Mouse (Mus musculus) kidney, postnatal 36 days (tissue): ENCODE results near the gene Adrb1.
A peak's percentile ranks its signal among the peaks of the same experiment; 100 is the strongest.

ENCODE experiments used
- DNase-seq, 2 experiments: peaks; one replicate each; pipeline ENCODE4 v3.0.0; 2021 to 2022; ENCODE audit warnings: mixed read lengths in 2 of 2

Adrb1 gene

GRCm38 (mm10) chr19:56703238-56704097 lies 18.5 kb upstream of the Adrb1 start:
- peak; percentile 37 for DNase-seq

DNA sequence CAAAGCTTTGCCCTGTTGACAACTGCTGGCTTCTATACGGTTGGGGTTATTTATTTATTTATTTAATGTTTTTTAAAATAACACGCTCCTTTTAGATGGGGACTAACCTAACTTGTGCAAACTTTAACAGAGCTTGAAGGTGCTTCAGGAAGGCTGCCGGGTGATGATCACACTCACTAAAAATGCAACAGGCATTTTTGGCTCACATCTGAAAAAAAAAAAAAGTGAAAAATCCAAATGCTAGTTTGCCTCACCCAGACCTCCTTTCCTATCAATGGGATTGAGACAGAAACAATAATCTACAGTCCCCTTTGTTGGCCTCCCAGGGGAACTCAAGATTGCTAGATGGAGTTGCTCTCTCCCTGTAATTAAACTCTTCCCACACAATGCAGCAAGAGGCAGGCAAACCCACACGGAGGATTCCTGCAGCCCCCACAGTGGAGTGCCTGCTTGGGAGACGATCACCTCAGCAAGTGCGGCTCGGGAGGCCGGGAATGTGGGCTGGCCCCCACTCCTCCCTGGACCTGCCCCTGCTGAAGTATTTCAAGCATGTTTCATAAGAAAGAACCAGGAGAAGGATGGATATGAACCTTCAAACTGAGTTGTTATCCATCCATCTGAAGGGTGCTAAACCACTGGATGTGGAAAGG lies 16.8 kb upstream of the Adrb1 start:
- no peak for DNase-seq

DNA sequence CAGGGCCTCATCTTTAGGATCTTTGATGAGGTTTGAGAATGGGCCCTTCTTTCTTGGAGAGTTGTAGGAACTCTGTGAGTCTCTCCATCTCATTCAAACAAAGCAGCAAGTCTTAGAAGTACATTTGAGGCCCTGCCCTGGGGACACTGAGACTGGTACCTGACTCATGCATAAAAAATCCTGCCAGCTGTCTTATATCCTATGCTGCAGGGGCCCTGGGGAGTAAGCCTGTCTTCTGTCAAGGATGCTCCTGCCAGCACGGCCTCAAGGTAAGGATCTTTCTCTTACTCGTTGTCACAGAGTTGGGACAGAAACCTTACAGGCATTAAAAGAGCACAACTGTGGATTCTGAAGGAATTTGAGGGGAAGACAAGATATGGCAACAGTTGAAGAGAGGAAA lies 13.2 kb upstream of the Adrb1 start:
- DNase-seq: no peak

DNA sequence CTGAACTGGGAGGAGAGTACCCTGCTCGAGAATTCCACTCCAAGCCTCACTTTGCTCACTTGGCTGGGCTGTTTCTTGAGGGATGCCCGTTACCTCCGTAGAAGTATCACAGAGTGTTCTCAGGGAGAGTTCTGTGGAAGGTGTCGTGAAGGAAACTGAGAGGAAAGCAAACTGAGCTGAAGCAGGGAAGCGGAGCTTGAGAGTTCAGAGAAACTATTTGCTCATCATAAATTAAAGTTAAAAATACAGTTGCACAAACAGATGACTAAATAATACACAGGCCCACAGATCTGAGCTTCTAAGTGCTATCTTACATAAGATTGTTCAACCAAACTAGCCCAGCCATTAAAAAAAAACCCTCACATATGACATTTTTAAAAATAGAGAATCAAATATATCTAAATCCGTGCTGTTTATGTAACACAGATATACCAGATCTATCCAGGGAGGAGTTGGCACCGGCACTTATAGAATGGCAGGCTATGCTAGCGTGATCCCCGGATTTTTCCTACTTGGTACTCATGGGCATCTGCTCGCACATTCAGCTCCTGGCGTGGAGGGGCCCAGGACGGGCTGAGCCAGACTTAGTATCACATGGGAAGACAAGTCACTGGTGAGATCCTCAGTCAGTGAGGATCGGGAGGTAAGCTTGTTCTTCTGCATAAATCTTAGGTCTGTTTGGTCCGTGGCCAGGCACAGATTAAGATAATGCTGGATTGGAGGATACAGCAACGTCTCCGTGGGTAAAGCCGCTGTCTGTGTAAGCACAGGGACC lies 11.7 kb upstream of the Adrb1 start:
- DNase-seq: no peak

DNA sequence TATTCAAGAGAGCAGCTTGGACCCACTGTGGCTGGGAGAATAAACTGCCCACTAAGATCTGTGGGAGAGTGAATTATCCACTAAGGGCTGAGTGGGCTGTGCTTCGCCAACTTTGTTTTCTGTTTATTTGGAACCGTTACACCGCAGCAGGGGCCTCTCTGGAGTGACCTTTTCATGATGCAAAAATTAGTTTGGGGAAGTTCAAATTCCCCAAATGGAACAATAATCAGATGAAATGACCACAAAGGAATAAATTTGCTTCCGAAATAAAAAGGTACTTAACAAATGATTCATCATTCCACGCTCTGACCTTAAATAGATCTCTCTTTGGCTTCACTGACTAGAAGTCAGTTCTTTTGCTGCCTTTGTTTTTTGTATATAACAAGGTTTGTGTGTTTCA lies 8.4 kb upstream of the Adrb1 start:
- no peak for DNase-seq

GRCm38 (mm10) chr19:56714661-56715170 lies 7.3 kb upstream of the Adrb1 start:
- no peak for DNase-seq

DNA sequence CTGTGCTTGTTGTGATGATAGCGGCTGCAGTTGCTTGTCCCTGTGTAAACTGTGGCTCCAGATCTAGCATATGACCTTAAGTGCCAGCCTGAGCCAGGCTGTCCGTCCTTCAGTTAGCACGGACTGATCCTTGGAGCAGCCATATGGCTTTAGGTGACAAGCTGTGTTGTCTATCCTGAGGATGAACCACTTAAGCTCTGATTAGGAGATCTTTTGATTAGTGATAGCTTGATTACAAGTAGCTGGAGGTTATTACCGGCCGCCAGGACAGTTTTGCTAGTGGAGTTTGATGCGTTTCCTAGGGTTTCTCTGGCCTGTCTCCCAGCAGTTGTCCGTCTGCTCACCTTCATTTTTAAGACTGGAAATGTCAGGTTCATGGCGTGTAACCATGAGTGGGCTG lies 4.0 kb upstream of the Adrb1 start:
- DNase-seq: no peak

GRCm38 (mm10) chr19:56720882-56721281 lies 1.1 kb upstream of the Adrb1 start:
- no peak for DNase-seq

DNA sequence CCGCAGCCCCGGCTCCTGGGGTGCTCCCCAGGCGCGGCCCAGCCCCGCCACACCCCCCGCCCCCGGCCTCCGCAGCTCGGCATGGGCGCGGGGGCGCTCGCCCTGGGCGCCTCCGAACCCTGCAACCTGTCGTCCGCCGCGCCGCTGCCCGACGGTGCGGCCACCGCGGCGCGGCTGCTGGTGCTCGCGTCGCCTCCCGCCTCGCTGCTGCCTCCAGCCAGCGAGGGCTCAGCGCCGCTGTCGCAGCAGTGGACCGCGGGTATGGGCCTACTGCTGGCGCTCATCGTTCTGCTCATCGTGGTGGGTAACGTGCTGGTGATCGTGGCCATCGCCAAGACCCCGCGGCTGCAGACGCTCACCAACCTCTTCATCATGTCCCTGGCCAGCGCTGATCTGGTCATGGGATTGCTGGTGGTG lies 300 bp downstream of the Adrb1 start:
- no peak for DNase-seq

DNA sequence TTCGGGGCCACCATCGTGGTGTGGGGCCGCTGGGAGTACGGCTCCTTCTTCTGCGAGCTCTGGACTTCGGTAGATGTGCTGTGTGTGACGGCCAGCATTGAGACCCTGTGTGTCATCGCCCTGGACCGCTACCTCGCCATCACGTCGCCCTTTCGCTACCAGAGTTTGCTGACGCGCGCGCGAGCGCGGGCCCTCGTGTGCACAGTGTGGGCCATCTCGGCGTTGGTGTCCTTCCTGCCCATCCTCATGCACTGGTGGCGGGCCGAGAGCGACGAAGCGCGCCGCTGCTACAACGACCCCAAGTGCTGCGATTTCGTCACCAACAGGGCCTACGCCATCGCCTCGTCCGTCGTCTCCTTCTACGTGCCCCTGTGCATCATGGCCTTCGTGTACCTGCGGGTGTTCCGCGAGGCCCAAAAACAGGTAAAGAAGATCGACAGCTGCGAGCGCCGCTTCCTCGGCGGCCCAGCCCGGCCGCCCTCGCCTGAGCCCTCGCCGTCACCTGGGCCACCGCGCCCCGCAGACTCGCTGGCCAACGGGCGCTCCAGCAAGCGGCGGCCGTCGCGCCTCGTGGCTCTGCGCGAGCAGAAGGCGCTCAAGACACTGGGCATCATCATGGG lies 822 bp downstream of the Adrb1 start:
- peak in 1 of 2 experiments; percentile 33 for DNase-seq

GRCm38 (mm10) chr19:56723331-56724125 lies 1.5 kb downstream of the Adrb1 start:
- peak; percentile 38 to 67 for DNase-seq

DNA sequence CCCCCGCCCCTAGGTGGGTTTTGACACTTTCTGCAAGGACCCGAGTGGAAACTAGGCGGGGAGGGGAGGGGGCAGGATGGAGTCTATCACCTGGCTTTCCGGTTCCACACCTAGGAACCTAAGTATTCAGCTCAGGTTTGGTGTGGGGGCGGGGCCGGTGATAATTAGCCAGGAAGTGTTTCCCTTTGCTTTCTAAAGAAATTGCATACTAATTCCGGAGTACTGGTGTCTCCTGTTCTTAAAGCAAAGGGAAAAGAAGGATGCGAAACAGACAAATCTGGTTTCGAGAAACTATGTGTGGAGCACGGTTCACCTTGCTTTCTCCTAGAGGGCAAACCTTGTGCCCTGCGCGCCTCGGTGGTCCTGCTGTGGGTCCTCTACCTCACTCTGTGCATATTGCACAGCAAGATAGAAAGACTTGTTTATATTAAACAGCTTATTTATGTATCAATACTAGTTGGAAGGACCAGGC lies 2.2 kb downstream of the Adrb1 start:
- peak; percentile 41 to 63 for DNase-seq

- DNase-seq: no peak
Measured at GRCm38 (mm10) chr19:56727170-56727877, 5.3 kb downstream of the Adrb1 start.

- DNase-seq: no peak
Measured at GRCm38 (mm10) chr19:56734033-56734572, 12.1 kb downstream of the Adrb1 start.

GRCm38 (mm10) chr19:56735747-56736146 lies 13.7 kb downstream of the Adrb1 start:
- DNase-seq: no peak

- DNase-seq: no peak
Measured at GRCm38 (mm10) chr19:56736287-56736686, 14.3 kb downstream of the Adrb1 start.

DNA sequence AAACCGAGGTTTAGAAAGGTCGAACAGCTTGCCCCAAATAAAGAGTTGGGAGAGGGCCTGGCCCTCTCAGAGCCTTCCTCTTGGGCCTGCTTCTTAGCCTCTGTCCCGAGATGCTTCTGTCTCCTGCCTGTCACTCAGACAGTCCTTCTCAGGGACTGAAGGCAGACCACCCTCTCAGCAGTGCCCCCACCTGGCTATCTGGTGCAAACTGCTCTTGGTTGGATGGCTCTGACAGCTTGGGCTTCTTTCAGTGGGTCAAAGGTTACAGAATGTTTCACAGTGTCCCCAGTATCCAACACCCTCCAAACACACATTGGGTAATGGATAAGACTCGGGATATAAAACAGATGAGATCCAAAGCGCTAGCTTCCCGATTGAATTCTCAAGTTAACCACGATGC lies 23.1 kb downstream of the Adrb1 start:
- DNase-seq: peak in 1 of 2 experiments; percentile 23

- DNase-seq: peak in 1 of 2 experiments; percentile 26
Measured at GRCm38 (mm10) chr19:56745528-56745927, 23.5 kb downstream of the Adrb1 start.

DNA sequence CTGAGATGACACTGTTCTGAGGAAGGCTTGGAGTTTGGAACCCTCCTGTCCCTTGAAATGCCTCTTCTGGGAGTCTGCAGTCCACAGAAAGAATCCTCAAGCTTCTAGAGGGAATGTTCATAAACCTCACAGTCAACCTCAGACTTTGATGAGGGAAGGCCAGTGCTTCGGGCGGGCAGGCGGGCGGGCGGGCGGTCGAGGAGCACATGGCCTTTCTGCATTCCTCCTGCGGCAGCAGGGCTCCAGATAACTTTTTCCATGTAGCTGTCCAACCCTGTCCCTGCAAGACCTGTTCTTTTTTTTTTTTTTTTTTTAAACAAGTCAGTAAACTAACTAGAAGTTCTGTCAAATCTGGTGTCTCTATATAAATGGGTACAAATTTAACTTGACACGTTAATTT lies 24.6 kb downstream of the Adrb1 start:
- DNase-seq: no peak

DNA sequence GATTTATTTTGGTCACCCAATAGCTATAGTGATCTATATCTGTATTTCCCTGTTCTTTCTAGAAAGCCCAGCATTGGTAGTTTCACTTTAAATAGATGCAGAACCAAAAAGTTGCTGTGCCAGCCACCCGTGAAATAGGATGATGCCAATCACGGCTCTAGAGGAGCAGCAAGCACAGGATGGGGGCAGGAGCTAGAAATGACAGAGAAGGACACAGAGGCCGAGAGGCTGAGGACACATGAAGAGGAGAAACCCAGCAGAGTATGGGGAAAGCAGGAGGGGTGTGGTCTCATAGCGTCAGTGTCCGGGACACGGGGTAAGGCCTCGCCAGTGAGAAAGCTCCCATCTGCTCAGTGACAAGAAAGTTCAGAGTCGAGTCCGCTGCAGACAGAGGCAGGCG lies 25.9 kb downstream of the Adrb1 start:
- no peak for DNase-seq

DNA sequence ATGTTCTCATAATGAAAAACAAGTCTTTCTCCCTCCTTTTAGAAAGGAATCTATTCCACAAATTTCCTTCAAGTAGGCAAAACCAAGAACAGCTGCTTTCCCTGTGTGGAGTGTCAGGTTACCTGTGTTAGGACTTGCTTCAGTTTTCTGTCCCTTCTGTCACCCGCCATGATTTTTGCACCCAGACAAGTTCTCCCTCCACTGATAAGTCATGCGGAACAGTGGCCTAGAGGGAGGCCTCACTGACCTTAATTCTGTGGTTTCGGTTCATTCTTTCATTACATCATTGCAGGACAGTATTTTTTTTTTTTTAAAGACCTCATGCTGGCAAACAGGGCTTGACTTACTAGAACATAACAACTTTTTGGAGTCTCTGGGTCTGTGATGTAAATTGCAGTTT lies 27.3 kb downstream of the Adrb1 start:
- peak; percentile 23 to 26 for DNase-seq
